Mouse (Mus musculus) C2C12 (cell line): ENCODE measurements at regions not wholly inside any gene's neighbourhood (a gene's known extent, or its start where the extent isn't known, plus 50 kb on each side); places are given as distances from the start of the nearest gene placed in this dataset.

ENCODE experiments used
- H3K27me3 ChIP-seq: one replicate; pipeline ENCODE4 v1.6.1; 2011; ENCODE audit not compliant: control insufficient read depth, insufficient read depth, insufficient read length
- H3K36me3 ChIP-seq: one replicate; pipeline ENCODE4 v1.6.1; 2011; ENCODE audit not compliant: control insufficient read depth, insufficient read depth
- H3K4me3 ChIP-seq: one replicate; pipeline ENCODE4 v1.5.1; 2011; ENCODE audit warnings: mild to moderate bottlenecking, control low read depth; ENCODE audit not compliant: poor library complexity, insufficient read depth, severe bottlenecking
- H3K79me2 ChIP-seq: one replicate; pipeline ENCODE4 v1.6.1; 2011; ENCODE audit not compliant: control insufficient read depth, insufficient read depth
- H3K79me3 ChIP-seq: one replicate; pipeline ENCODE4 v1.6.1; 2011; ENCODE audit warnings: low read depth, control low read depth
- H3ac ChIP-seq: one replicate; pipeline ENCODE3; 2011; ENCODE audit warnings: low read depth; ENCODE audit not compliant: control insufficient read depth, insufficient read length
- CEBPB ChIP-seq: IDR thresholded peaks from one replicate; pipeline ENCODE4 v1.6.1; 2011; ENCODE audit warnings: low read depth, mild to moderate bottlenecking, control low read depth, moderate library complexity
- CTCF ChIP-seq: IDR thresholded peaks from one replicate; pipeline ENCODE4 v1.5.1; 2011; ENCODE audit not compliant: control insufficient read depth, insufficient read depth, insufficient read length
- FOSL1 ChIP-seq: IDR thresholded peaks from one replicate; pipeline ENCODE4 v1.8.0; 2011; ENCODE audit warnings: mild to moderate bottlenecking, low read length; ENCODE audit not compliant: poor library complexity, insufficient read depth, severe bottlenecking
- MAX ChIP-seq: IDR thresholded peaks from one replicate; pipeline ENCODE4 v1.6.1; 2011; ENCODE audit warnings: mild to moderate bottlenecking, control low read depth
- MYOD1 ChIP-seq: IDR thresholded peaks from one replicate; pipeline ENCODE4 v1.6.1; 2011; ENCODE audit warnings: low read depth; ENCODE audit not compliant: control insufficient read depth, insufficient read length
- MYOG ChIP-seq: IDR thresholded peaks from one replicate; pipeline ENCODE4 v1.6.1; 2011; ENCODE audit not compliant: control insufficient read depth, insufficient read length; ENCODE audit errors: extremely low read depth
- USF1 ChIP-seq: IDR thresholded peaks from one replicate; pipeline ENCODE4 v1.6.1; 2011; ENCODE audit warnings: low read depth, mild to moderate bottlenecking, control low read depth, moderate library complexity

DNA sequence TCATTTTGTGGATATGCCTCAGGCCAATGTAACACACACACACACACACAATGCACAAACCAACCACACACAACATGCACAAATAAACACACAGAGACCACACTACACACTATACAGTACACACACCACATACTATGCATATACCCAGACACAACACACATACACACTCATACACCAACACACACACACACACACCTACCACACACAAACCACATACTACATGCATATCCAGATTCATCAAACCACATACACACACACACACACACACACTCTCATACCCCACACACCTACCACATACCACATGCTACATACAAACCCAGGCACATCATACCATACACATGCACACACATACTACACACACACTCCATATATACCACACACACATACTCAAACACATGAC lies 237.0 kb upstream of the Lyplal1 start:
- H3K4me3 ChIP-seq = no peak overlapping the region
- no peaks in the 10 kb centered on the region for H3K36me3 ChIP-seq
- no peaks in the 10 kb centered on the region for H3K79me3 ChIP-seq
- TF ChIP-seq MYOG (no peak), USF1 (no peak), MYOD1 (no peak), MAX (no peak), CEBPB (no peak), CTCF (no peak), FOSL1 (no peak)
- no peak overlapping the region for H3ac ChIP-seq
- H3K79me2 ChIP-seq = no peaks in the 10 kb centered on the region
- no peaks in the 10 kb centered on the region for H3K27me3 ChIP-seq

DNA sequence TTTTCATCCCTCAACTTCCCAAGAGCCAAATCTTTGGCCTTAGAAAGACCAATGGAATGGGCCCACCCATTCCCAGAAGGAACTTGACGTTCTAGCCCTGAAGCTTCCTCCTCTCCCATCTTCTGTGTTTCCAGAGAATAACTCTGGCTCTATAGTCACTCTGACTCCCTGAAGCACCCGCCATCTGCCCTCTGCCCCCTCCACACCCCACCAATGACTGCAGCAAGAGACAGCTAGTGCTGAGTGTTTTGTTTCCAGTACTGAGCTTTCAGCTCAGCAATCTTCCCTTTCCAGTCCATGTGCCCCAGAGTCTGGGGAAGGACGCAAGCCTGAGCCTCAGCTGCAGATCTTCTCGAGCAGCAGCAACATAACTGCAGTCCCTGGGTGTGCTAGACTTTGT lies 233.3 kb upstream of the Lyplal1 start:
- TF ChIP-seq MAX (no peak), USF1 (no peak), FOSL1 (no peak), CTCF (no peak), MYOD1 (no peak), CEBPB (no peak), MYOG (no peak)

DNA sequence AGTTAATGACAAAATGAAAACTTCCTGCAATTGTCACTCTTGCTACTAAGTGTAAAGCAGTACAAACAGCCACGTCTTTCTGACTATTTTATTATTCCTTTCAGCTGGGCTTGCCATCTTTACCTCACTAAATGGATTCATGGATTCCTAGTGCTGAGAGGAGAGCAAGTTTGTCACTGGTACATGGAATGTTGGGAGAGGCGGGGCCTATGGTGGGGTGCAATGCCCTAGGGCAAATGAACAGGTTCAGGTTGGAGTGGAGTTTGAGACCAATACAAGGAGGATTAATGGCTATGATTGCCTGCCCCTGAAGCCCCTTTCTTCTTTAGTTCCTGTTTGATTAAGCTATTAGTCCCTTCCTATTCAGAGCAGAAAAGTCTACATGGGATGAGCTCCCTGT lies 232.9 kb upstream of the Lyplal1 start:
- TF ChIP-seq FOSL1 = no peak
- TF ChIP-seq CTCF = no peak
- TF ChIP-seq USF1 = no peak
- no peak for TF ChIP-seq MYOG
- TF ChIP-seq CEBPB = no peak
- no peak for TF ChIP-seq MYOD1
- no peak for TF ChIP-seq MAX
- Histone ChIP-seq H3K36me3 (no peaks in the 10 kb centered on the region), H3K4me3 (no peak overlapping the region), H3K27me3 (no peaks in the 10 kb centered on the region), H3K79me2 (no peaks in the 10 kb centered on the region), H3K79me3 (no peaks in the 10 kb centered on the region), H3ac (no peak overlapping the region)

More for the DNA sequence above, 233.3 kb upstream of the Lyplal1 start:
- H3ac ChIP-seq = no peak overlapping the region
- H3K4me3 ChIP-seq = no peak overlapping the region
- no peaks in the 10 kb centered on the region for H3K79me3 ChIP-seq
- H3K79me2 ChIP-seq = no peaks in the 10 kb centered on the region
- H3K27me3 ChIP-seq = no peaks in the 10 kb centered on the region
- H3K36me3 ChIP-seq = no peaks in the 10 kb centered on the region

DNA sequence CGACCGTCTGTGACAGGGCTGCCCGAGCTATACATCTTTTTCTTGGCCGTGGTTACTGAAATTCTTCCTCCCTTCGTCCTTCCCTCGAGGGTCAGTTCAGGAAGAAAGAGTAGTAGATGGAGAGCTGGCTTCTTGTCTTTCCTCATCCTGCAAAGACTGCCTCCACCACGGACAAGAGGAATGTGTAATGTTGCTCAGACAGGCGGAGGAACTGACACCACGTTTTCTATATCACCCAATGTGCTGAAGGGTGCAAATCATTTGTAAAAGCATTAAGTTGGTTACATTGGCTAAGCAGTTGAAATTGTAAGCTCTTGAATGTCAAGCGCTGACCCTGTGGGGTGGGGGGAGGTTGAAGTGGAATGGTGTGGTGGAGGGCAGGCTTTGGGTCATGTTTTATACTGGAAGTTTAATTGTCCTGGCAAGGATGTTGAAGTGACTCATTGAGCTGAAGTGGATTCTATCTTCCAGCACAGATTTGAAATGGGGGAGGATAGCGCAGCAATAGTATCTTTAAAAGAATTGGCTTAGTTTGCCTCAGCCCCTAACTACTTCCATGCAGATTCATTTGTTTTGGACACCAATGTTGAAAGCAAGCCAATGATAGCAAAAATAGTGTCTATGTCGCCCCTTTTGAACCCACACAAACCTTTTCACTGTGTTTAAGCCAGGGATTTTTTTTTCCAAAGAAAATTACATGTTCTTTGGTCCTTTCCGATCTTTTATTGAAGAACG lies 230.5 kb upstream of the Lyplal1 start:
- Histone ChIP-seq H3K4me3 (no peak overlapping the region), H3K79me2 (no peaks in the 10 kb centered on the region), H3K36me3 (no peaks in the 10 kb centered on the region), H3K79me3 (no peaks in the 10 kb centered on the region), H3K27me3 (no peaks in the 10 kb centered on the region), H3ac (no peak overlapping the region)
- no peak for TF ChIP-seq FOSL1
- no peak for TF ChIP-seq MAX
- no peak for TF ChIP-seq MYOD1
- no peak for TF ChIP-seq MYOG
- no peak for TF ChIP-seq CEBPB
- TF ChIP-seq CTCF = no peak
- TF ChIP-seq USF1 = no peak

DNA sequence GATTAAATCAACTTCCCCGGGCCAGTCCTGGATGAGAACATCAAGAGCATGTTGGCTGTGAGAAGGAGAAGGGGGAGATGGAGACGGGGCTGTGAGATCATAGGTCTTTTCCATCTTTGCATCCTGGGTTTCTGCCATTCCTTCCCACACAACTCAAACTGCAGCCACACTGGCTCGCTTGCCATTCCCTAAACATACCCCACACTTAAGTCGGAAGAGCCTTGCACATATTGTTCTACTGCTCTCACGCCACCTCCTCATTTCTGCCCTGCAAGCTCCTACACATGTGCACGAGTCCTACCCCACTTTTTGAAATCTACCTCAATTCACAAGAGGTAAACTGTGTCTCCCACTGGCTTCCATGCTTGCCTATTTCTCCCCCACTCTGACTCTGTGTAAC lies 228.3 kb upstream of the Lyplal1 start:
- H3K4me3 ChIP-seq = no peak overlapping the region
- H3K79me3 ChIP-seq = no peaks in the 10 kb centered on the region
- H3K79me2 ChIP-seq = no peaks in the 10 kb centered on the region
- no peaks in the 10 kb centered on the region for H3K27me3 ChIP-seq
- H3K36me3 ChIP-seq = no peaks in the 10 kb centered on the region
- H3ac ChIP-seq = no peak overlapping the region
- TF ChIP-seq MYOG (no peak), MYOD1 (no peak), USF1 (no peak), FOSL1 (no peak), CTCF (no peak), CEBPB (no peak), MAX (no peak)
